Mouse (Mus musculus) heart, embryonic 11.5 days (tissue): ENCODE results near the gene Galnt12. TPM values are rescaled to one million over a fixed set of nuclear protein-coding genes. Genes with fewer than 3 reads are reported as not detected.

Source experiments
- ATAC-seq: fragments of 200-750 bp; cut with Nextera tagmentation; replicated peaks from 2 replicates; pipeline ENCODE4 v1.8.0; 2017; ENCODE audit warnings: moderate library complexity; ENCODE audit not compliant: insufficient number of reproducible peaks, low FRiP score, low TSS enrichment
- H3K27ac ChIP-seq: fragments of 300-500 bp; sonication (generic); 2 replicates; pipeline ENCODE4 v1.5.1; 2014; ENCODE audit warnings: mild to moderate bottlenecking, low read depth, low read length
- H3K27me3 ChIP-seq: fragments of 300-500 bp; sonication (generic); 2 replicates; pipeline ENCODE4 v1.6.1; 2014; ENCODE audit warnings: mild to moderate bottlenecking, low read length, mixed read lengths; ENCODE audit not compliant: control insufficient read depth, insufficient read depth
- H3K36me3 ChIP-seq: fragments of 300-500 bp; sonication (generic); 2 replicates; pipeline ENCODE4 v1.6.1; 2014; ENCODE audit warnings: mild to moderate bottlenecking, low read length, moderate library complexity, mixed read lengths; ENCODE audit not compliant: control insufficient read depth, insufficient read depth
- H3K4me1 ChIP-seq: fragments of 300-500 bp; sonication (generic); 2 replicates; pipeline ENCODE4 v1.6.1; 2014; ENCODE audit warnings: low read length; ENCODE audit not compliant: control insufficient read depth, insufficient read depth
- H3K4me2 ChIP-seq: fragments of 300-500 bp; sonication (generic); 2 replicates; pipeline ENCODE4 v1.6.1; 2014; ENCODE audit warnings: mild to moderate bottlenecking, moderate library complexity
- H3K4me3 ChIP-seq: fragments of 300-500 bp; sonication (generic); 2 replicates; pipeline ENCODE4 v1.5.1; 2014; ENCODE audit warnings: low read depth, low read length
- H3K9ac ChIP-seq: fragments of 300-500 bp; sonication (generic); 2 replicates; pipeline ENCODE4 v1.6.1; 2014; ENCODE audit warnings: mild to moderate bottlenecking, low read depth, low read length, moderate library complexity
- H3K9me3 ChIP-seq: fragments of 300-500 bp; sonication (generic); replicated peaks from 2 replicates; pipeline ENCODE4 v1.6.1; 2016; ENCODE audit warnings: low read length; ENCODE audit not compliant: control insufficient read depth
- WGBS: fragments of 180-500 bp; shearing (Covaris S2); extraction: QIAGEN DNeasy Blood & Tissue Kit; methylation state at CpG from one replicate; pipeline ENCODE4 v1.1.7; 2014; ENCODE audit not compliant: insufficient replicate concordance; 5-methylcytosine and 5-hydroxymethylcytosine counted together
- polyA plus RNA-seq: library from polyadenylated mRNA; unstranded; fragments of >200 nt; fragmentation: Nextera tagmentation; extraction: Ambion mirVana; gene quantifications from 2 replicates; pipeline ENCODE4 v1.2.1, GENCODE M21; 2014

Galnt12 gene
- polyA plus RNA-seq, 1 experiment from 2014 or later: 0.89 TPM

DNA sequence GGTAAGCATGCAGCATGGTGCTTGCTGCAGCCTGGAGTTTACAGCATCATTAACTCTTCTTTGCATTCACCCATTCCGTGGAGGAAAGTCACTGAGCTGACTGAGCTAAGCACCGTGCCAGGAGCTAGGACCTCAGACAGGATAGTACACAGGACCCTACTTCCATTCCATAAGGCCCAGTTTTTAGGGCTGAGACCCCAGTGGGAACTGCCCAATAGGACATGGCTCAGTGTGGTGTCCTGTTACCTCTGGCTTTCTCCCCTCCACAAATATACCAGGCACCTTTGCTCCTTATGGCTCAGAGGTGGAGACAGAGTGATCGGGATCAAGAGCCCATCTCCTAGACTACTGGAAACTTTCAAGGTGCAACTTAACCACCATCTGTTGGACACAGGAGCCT, 59.1 kb downstream of the Galnt12 start:
- no peak for ATAC-seq
- Histone ChIP-seq H3K9ac (no peak overlapping the region), H3K9me3 (no peaks in the 10 kb centered on the region), H3K36me3 (no peaks in the 10 kb centered on the region), H3K4me2 (no peak overlapping the region), H3K27ac (no peak overlapping the region), H3K27me3 (no peaks in the 10 kb centered on the region), H3K4me1 (no peaks in the 10 kb centered on the region), H3K4me3 (no peak overlapping the region)
- WGBS: 81% methylated on average over 3 of the region's 3 CpGs

DNA sequence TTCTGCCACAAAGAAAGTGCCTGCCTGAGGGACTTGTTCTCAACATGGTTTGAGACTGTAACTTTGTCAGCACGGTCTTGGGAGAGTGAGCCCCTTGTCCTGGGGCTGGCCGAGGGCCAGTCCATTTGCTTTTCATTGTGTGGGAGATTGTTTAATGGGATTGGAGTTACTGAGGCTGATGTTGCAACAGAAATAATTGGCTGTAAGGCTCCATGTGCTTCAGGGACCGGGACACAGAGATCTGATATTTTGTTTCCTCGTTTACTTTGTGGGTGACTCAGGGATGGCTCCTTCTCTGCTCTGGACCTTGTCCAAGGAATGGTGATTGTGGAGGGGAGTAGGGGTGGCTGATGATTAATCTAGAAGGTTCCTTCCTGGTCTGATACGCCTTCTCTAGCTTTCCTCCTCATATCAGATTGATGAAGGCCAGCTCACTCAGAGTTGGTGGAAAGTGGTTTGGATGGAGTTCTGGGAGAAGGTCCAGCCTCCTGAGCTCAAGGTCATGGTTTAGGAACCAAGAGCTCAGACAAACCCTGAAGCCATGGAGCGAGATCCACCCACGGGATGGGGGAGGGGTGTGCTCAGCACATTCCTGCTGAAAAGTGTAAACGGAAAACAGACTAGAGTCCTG, 60.0 kb downstream of the Galnt12 start:
- no peak overlapping the region for H3K9ac ChIP-seq
- no peaks in the 10 kb centered on the region for H3K36me3 ChIP-seq
- no peak overlapping the region for H3K4me3 ChIP-seq
- H3K27me3 ChIP-seq: no peaks in the 10 kb centered on the region
- ATAC-seq: no peak
- H3K4me1 ChIP-seq: no peaks in the 10 kb centered on the region
- no peaks in the 10 kb centered on the region for H3K9me3 ChIP-seq
- no peak overlapping the region for H3K4me2 ChIP-seq
- WGBS: 53% methylated on average over 8 of the region's 8 CpGs
- H3K27ac ChIP-seq: no peak overlapping the region

DNA sequence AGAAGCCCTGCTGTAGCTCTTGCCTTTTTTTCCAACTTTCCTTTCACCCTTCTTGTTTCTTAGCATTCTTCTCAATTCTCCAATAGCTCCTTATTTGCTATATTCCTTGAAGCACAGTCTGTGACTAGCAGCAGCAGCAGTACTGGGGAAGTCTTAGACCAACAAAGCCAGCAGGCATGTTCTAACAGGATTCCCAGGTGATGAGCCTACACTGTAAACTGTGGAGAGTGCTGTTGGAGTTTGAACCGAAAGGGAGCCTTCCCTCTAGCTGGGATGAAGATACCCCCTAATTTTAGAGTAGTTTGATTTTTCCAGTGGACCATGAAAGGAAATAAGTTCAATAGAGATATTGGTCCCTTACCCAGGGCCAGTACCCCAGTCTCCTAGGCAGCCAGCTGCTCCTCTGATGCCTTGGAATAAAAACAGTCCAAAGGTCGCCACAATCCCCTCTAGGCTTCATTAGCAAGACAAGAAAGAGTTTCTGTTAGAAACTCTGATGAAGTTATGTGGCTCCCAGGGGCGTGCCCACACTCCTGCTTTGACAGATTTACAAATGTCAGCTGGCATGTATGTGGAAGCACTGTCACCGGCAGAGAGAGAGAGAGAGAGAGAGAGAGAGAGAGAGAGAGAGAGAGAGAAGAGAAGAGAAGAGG, 69.5 kb downstream of the Galnt12 start:
- H3K27me3 ChIP-seq: no peaks in the 10 kb centered on the region
- H3K4me1 ChIP-seq: no peaks in the 10 kb centered on the region
- H3K9me3 ChIP-seq: 0 out of 2 replicates have a peak, but pooled peaks cover 3% of the 10 kb centered on the region
- 19% methylated on average over 3 of the region's 4 CpGs for WGBS
- no peak overlapping the region for H3K4me3 ChIP-seq
- H3K9ac ChIP-seq: no peak overlapping the region
- no peak for ATAC-seq
- no peak overlapping the region for H3K27ac ChIP-seq
- H3K4me2 ChIP-seq: no peak overlapping the region
- no peaks in the 10 kb centered on the region for H3K36me3 ChIP-seq

DNA sequence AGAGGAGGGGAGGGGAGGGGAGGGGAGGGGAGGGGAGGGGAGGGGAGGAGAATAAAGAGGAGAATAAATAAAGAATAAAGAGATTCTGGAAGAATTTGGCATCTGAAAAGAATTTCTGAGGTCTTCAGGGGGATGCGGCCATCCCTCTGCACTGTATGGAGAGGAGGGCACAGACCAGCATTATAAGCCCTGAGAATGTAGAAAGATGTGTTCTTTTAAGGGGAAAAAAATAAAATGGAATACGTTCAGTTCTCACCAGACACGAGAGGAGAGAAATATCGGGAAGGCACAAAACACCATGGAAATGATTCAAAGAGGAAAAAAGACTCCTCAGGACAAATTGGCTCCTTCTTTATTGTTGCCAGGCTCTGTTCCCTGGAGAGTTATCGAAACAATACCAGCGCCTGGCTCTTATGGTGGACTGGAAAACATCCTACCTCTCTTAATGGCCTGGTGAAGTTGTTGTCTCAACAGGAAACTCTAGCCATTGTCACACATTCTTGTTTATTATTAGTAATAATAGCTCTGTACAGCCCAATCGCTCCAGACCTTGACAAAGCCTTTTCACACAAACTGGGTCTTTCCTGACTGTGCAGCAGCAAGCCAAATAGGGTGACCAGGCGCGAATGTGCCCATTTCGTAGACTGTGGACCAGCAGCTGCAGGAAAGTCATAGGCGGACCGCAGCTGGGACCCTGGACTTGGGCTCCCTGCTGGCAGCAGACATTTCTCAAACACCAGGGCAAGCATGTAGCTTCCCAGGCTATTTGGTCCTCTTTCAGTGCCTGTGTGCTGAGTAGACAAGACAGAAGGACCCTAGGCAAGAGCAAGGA, 70.3 kb downstream of the Galnt12 start:
- no peaks in the 10 kb centered on the region for H3K36me3 ChIP-seq
- no peak overlapping the region for H3K27ac ChIP-seq
- ATAC-seq: no peak
- no peak overlapping the region for H3K4me3 ChIP-seq
- H3K4me1 ChIP-seq: no peaks in the 10 kb centered on the region
- no peak overlapping the region for H3K4me2 ChIP-seq
- 0 out of 2 replicates have a peak, but pooled peaks cover 3% of the 10 kb centered on the region for H3K9me3 ChIP-seq
- H3K9ac ChIP-seq: no peak overlapping the region
- H3K27me3 ChIP-seq: no peaks in the 10 kb centered on the region
- WGBS: 65% methylated on average over 12 of the region's 12 CpGs

DNA sequence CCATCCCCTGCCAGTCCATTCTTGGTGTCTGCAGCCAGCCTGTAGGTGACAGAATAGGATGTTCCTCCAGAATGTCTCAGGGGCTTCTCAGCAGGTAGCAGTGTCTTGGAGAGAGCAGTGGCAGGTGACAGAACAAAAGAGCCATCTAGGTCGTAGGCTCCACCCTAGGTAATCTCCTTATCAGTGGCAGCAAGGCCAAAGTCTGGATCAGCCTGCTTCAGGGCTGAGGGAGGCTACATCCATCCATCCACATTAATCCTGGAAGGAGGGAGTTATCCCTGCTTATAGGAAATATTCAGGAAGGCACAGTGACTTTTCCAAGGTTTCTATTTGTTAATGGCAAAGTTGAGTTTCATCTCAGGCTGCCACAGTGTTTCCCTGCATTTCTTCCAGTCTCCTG, 80.6 kb downstream of the Galnt12 start:
- no peak overlapping the region for H3K4me3 ChIP-seq
- no peaks in the 10 kb centered on the region for H3K9me3 ChIP-seq
- no peak overlapping the region for H3K27ac ChIP-seq
- no peaks in the 10 kb centered on the region for H3K36me3 ChIP-seq
- no peak for ATAC-seq
- no peaks in the 10 kb centered on the region for H3K4me1 ChIP-seq
- no peaks in the 10 kb centered on the region; the same call in 1 of the 2 replicates for H3K27me3 ChIP-seq
- no peak overlapping the region for H3K4me2 ChIP-seq
- 35% methylated on average over 1 of the region's 1 CpGs for WGBS
- no peak overlapping the region for H3K9ac ChIP-seq

Other genes with a start within 250 kb of the Galnt12 start
- gene Gabbr2, start 100.0 kb upstream of the Galnt12 start, polyA plus RNA-seq: 0.04 and 0.13 TPM in 2 replicates
- 1.4 TPM in 2 replicates for gene Anks6, start 34.5 kb upstream of the Galnt12 start, polyA plus RNA-seq
- gene Col15a1, start 116.3 kb downstream of the Galnt12 start, polyA plus RNA-seq: 0.97 and 2.0 TPM in 2 replicates